Mouse (Mus musculus) limb, embryonic 12.5 days (tissue): ENCODE measurements around the gene Asphd2. TPM values are rescaled to one million over a fixed set of nuclear protein-coding genes. Genes with fewer than 3 reads are reported as not detected.
A peak's percentile ranks its signal among the peaks of the same experiment; 100 is the strongest.

ENCODE experiments used
- ATAC-seq: fragments of 200-750 bp; cut with Nextera tagmentation; 2 replicates; pipeline ENCODE4 v1.8.0; 2017; ENCODE audit warnings: low read depth, moderate TSS enrichment; ENCODE audit not compliant: insufficient number of reproducible peaks, insufficient read depth, low FRiP score, low TSS enrichment
- H3K27ac ChIP-seq: fragments of 300-500 bp; sonication (generic); 2 replicates; pipeline ENCODE4 v1.5.1; 2016; ENCODE audit warnings: mild to moderate bottlenecking, moderate library complexity
- H3K27me3 ChIP-seq: fragments of 300-500 bp; sonication (generic); 2 replicates; pipeline ENCODE4 v1.6.1; 2016; ENCODE audit warnings: mild to moderate bottlenecking, moderate library complexity
- H3K36me3 ChIP-seq: fragments of 300-500 bp; sonication (generic); 2 replicates; pipeline ENCODE4 v1.6.1; 2016; ENCODE audit warnings: mild to moderate bottlenecking, moderate library complexity
- H3K4me1 ChIP-seq: fragments of 300-500 bp; sonication (generic); replicated peaks from 2 replicates; pipeline ENCODE4 v1.6.1; 2016
- H3K4me2 ChIP-seq: fragments of 300-500 bp; sonication (generic); 2 replicates; pipeline ENCODE4 v1.6.1; 2016; ENCODE audit warnings: mild to moderate bottlenecking, moderate library complexity
- H3K4me3 ChIP-seq: fragments of 300-500 bp; sonication (generic); replicated peaks from 2 replicates; pipeline ENCODE4 v1.5.1; 2016; ENCODE audit warnings: mild to moderate bottlenecking
- H3K9ac ChIP-seq: fragments of 300-500 bp; sonication (generic); replicated peaks from 2 replicates; pipeline ENCODE4 v1.6.1; 2016; ENCODE audit warnings: mild to moderate bottlenecking, moderate library complexity
- H3K9me3 ChIP-seq: fragments of 300-500 bp; sonication (generic); 2 replicates; pipeline ENCODE4 v1.6.1; 2016; ENCODE audit warnings: mild to moderate bottlenecking, moderate library complexity
- WGBS: fragments of 180-500 bp; shearing (Covaris S2); methylation state at CpG from one replicate; pipeline ENCODE4 v1.1.7; 2016; 5-methylcytosine and 5-hydroxymethylcytosine counted together
- polyA plus RNA-seq: library from polyadenylated mRNA; unstranded; fragments of >200 nt; fragmentation: Nextera tagmentation; extraction: Ambion mirVana; gene quantifications from 2 replicates; pipeline ENCODE4 v1.2.1, GENCODE M21; 2016

Gene Asphd2
- polyA plus RNA-seq, 1 experiment from 2014 or later = 35.4 TPM

DNA sequence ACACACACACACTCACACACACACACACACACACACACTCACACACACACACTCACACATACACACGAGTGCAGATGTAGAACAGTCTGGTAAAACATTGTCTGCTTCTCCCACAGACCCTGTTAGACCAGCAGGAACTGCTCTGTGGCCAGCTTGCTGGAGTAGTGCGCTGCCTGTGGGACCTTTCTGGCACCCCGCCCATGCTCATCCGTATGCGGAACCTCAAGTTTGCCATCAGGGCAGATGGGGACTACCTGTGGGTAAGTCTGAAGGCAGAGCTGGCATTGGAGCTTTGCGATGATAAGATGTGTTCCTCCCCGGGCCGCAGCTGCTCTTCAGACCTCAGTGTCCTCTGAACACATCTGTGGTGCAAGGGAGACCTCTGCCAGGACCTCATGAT, 45.5 kb downstream of the Asphd2 start:
- no peak overlapping the region for H3K27ac ChIP-seq
- 97% methylated on average over 8 of the region's 8 CpGs for WGBS
- H3K9ac ChIP-seq = no peak overlapping the region
- H3K9me3 ChIP-seq = no peaks in the 10 kb centered on the region
- H3K4me2 ChIP-seq = no peak overlapping the region
- no peak overlapping the region for H3K4me3 ChIP-seq
- H3K36me3 ChIP-seq = peaks cover 81% of the 10 kb centered on the region
- H3K4me1 ChIP-seq = peaks cover 13% of the 10 kb centered on the region
- no peak for ATAC-seq
- no peaks in the 10 kb centered on the region for H3K27me3 ChIP-seq

- Histone ChIP-seq H3K27me3 (no peaks in the 10 kb centered on the region), H3K9ac (no peak overlapping the region), H3K4me3 (no peak overlapping the region), H3K36me3 (peaks cover 55% of the 10 kb centered on the region), H3K9me3 (no peaks in the 10 kb centered on the region), H3K4me1 (peaks cover 30% of the 10 kb centered on the region), H3K27ac (no peak overlapping the region), H3K4me2 (no peak overlapping the region)
- ATAC-seq = no peak
- WGBS = 85% methylated on average over 16 of the region's 16 CpGs
These were observed 48.3 kb downstream of the Asphd2 start for GRCm38 (mm10) chr5:112346211-112346965.

- Histone ChIP-seq H3K9ac (peak overlapping the region; percentile 27; the same call in 1 of the 2 replicates), H3K4me3 (no peak overlapping the region), H3K27me3 (no peaks in the 10 kb centered on the region), H3K9me3 (no peaks in the 10 kb centered on the region), H3K36me3 (peaks cover 44% of the 10 kb centered on the region), H3K27ac (no peak overlapping the region), H3K4me2 (peak overlapping the region; percentile 83), H3K4me1 (peaks cover 30% of the 10 kb centered on the region)
- 89% methylated on average over 6 of the region's 6 CpGs for WGBS
- no peak for ATAC-seq
These were observed 50.3 kb downstream of the Asphd2 start for GRCm38 (mm10) chr5:112344092-112344960.

DNA sequence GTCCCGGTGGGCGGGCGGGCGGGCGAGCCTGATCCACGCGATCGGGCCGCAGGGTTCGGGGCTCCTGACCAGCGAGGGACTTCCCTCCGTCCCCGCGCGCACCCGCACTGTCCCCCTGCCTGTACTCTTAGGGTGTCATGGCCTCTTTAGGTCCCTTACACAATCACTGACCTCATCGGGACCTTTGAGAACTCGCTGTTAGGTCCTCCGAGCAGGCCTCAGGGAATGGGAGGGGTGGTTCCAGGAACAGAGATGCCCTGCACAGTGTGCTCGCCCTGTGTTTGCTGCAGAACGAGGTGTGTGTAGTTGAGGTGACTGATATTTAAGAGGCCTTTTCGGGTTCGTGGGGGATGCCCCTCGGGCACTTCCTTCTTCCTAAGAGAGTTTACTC, 51.5 kb downstream of the Asphd2 start:
- peaks cover 30% of the 10 kb centered on the region for H3K4me1 ChIP-seq
- peaks cover 42% of the 10 kb centered on the region for H3K36me3 ChIP-seq
- peak overlapping the region; percentile 91 for H3K4me3 ChIP-seq
- peak overlapping the region; percentile 88 for H3K9ac ChIP-seq
- under 1% methylated on average over 20 of the region's 24 CpGs for WGBS
- no peaks in the 10 kb centered on the region for H3K9me3 ChIP-seq
- H3K27ac ChIP-seq = 0 out of 2 replicates have a peak overlapping the region, but pooled peaks have one; percentile 20
- peak overlapping the region; percentile 83 for H3K4me2 ChIP-seq
- H3K27me3 ChIP-seq = no peaks in the 10 kb centered on the region
- peak; percentile 64 for ATAC-seq

- Histone ChIP-seq H3K36me3 (peaks cover 43% of the 10 kb centered on the region), H3K4me2 (peak within 1 kb of the TSS; percentile 83), H3K9ac (peak within 1 kb of the TSS; percentile 88), H3K27ac (peak within 1 kb of the TSS; percentile 45; the same call in 1 of the 2 replicates), H3K9me3 (no peaks in the 10 kb centered on the region), H3K4me1 (peaks cover 30% of the 10 kb centered on the region), H3K27me3 (no peaks in the 10 kb centered on the region), H3K4me3 (peak within 1 kb of the TSS; percentile 91)
- 2% methylated on average over 59 of the region's 64 CpGs for WGBS
- 0 out of 2 replicates have a peak, but pooled peaks have one; percentile 27 for ATAC-seq
These were observed 52.0 kb downstream of the Asphd2 start, which contains the start of the genes Srrd and Hps4 for GRCm38 (mm10) chr5:112342463-112343204. Gene Srrd (minus strand): TSS chr5:112343040. Gene Hps4 (plus strand): TSS chr5:112343083.

DNA sequence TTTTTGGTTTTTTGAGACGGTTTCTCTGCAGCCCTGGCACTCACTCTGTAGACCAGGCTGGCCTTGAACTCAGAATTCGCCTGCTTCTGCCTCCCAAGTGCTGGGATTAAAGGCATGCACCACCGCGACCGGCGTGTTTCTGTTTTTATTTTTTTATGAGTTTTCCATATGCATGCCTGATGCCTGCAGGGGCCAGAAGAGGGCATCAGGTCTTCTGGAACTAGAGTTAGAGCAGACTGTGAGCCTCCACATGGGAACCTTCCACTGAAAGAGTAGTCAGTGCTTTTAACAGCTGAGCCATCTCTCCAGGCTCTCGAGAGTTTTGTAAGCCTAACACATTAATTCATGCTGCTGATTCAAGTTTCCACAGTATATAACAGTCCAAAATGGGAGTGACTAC, 55.5 kb downstream of the Asphd2 start:
- Histone ChIP-seq H3K4me1 (peaks cover 18% of the 10 kb centered on the region), H3K27ac (no peak overlapping the region), H3K36me3 (peaks cover 58% of the 10 kb centered on the region), H3K9ac (no peak overlapping the region), H3K4me3 (no peak overlapping the region), H3K27me3 (no peaks in the 10 kb centered on the region), H3K9me3 (no peaks in the 10 kb centered on the region), H3K4me2 (no peak overlapping the region)
- ATAC-seq = no peak
- WGBS = 66% methylated on average over 7 of the region's 7 CpGs

GRCm38 (mm10) chr5:112337004-112337403, 57.7 kb downstream of the Asphd2 start:
- ATAC-seq = no peak
- H3K4me2 ChIP-seq = no peak overlapping the region
- H3K9ac ChIP-seq = no peak overlapping the region
- no peak overlapping the region for H3K4me3 ChIP-seq
- no peak overlapping the region for H3K27ac ChIP-seq
- H3K27me3 ChIP-seq = no peaks in the 10 kb centered on the region
- peaks cover 80% of the 10 kb centered on the region for H3K36me3 ChIP-seq
- peaks cover 4% of the 10 kb centered on the region for H3K4me1 ChIP-seq
- 94% methylated on average over 22 of the region's 22 CpGs for WGBS
- no peaks in the 10 kb centered on the region for H3K9me3 ChIP-seq

GRCm38 (mm10) chr5:112335473-112335872, 59.2 kb downstream of the Asphd2 start:
- H3K4me1 ChIP-seq = no peaks in the 10 kb centered on the region
- no peak for ATAC-seq
- H3K36me3 ChIP-seq = peaks cover 95% of the 10 kb centered on the region
- no peak overlapping the region for H3K27ac ChIP-seq
- no peak overlapping the region for H3K9ac ChIP-seq
- WGBS = 27% methylated on average over 2 of the region's 2 CpGs
- no peak overlapping the region for H3K4me3 ChIP-seq
- no peaks in the 10 kb centered on the region for H3K27me3 ChIP-seq
- no peaks in the 10 kb centered on the region for H3K9me3 ChIP-seq
- H3K4me2 ChIP-seq = no peak overlapping the region

Other genes starting within 250 kb of the Asphd2 start
- 0.59 and 0.64 TPM in 2 replicates for gene Cryba4, start 142.3 kb downstream of the Asphd2 start, polyA plus RNA-seq
- gene Crybb1, start 139.1 kb downstream of the Asphd2 start, polyA plus RNA-seq = 0.28 and 0.67 TPM in 2 replicates
- gene Tpst2, start 118.2 kb downstream of the Asphd2 start, polyA plus RNA-seq = 34.3 and 35.9 TPM in 2 replicates
- gene Tfip11, start 68.5 kb downstream of the Asphd2 start, polyA plus RNA-seq = 38.2 and 41.5 TPM in 2 replicates
- 54.9 and 57.2 TPM in 2 replicates for gene Srrd, start 51.8 kb downstream of the Asphd2 start, polyA plus RNA-seq
- 40.1 and 44.9 TPM in 2 replicates for gene Hps4, start 51.8 kb downstream of the Asphd2 start, polyA plus RNA-seq
- gene Gm6583, start 38.8 kb downstream of the Asphd2 start, polyA plus RNA-seq = 0.24 and 0.33 TPM in 2 replicates
- gene Gm6588, start 54.6 kb upstream of the Asphd2 start, polyA plus RNA-seq = not detected in 2 replicates
- 0.08 and 0.15 TPM in 2 replicates for gene Sez6l, start 182.3 kb upstream of the Asphd2 start, polyA plus RNA-seq